Mouse (Mus musculus): ENCODE measurements around the gene Erich2. TPM values are rescaled to one million over a fixed set of nuclear protein-coding genes. Genes with fewer than 3 reads are reported as not detected.

The Erich2 gene
- total RNA-seq, 2 experiments from 2014 or later, result 0.60 TPM; not detected in 1

Other genes with a start within 250 kb of the Erich2 start
- gene Sp5, start 33.9 kb upstream of the Erich2 start, total RNA-seq (2015; ENCODE audit: low replicate concordance), result not detected in 2 replicates
- not detected in 2 replicates for gene Sp5, start 33.9 kb upstream of the Erich2 start, total RNA-seq (2017; ENCODE audit: low replicate concordance)
- not detected in 2 replicates for gene Gad1, start 44.3 kb downstream of the Erich2 start, total RNA-seq (2015; ENCODE audit: low replicate concordance)
- gene Gad1, start 44.3 kb downstream of the Erich2 start, total RNA-seq (2017; ENCODE audit: low replicate concordance), result not detected in 2 replicates
- 51.6 and 57.8 TPM in 2 replicates for gene Gorasp2, start 152.8 kb downstream of the Erich2 start, total RNA-seq (2015; ENCODE audit: low replicate concordance)
- gene Gorasp2, start 152.8 kb downstream of the Erich2 start, total RNA-seq (2017; ENCODE audit: low replicate concordance), result 7.0 and 10.2 TPM in 2 replicates
- not detected in 2 replicates for gene Gm26558, start 153.3 kb downstream of the Erich2 start, total RNA-seq (2015; ENCODE audit: low replicate concordance)
- gene Gm26558, start 153.3 kb downstream of the Erich2 start, total RNA-seq (2017; ENCODE audit: low replicate concordance), result not detected in 2 replicates